Mouse (Mus musculus): ENCODE data around the gene Hist1h2af. TPM values are rescaled to one million over a fixed set of nuclear protein-coding genes. Genes with fewer than 3 reads are reported as not detected.
A peak's percentile ranks its signal among the peaks of the same experiment; 100 is the strongest.

Gene Hist1h2af
- polyA plus RNA-seq, 1 experiment from 2014 or later: 9.3 TPM

- peak overlapping the region; percentile 87 for H3K27ac ChIP-seq
- no peaks in the 10 kb centered on the region for H3K36me3 ChIP-seq
- peaks cover 34% of the 10 kb centered on the region for H3K4me1 ChIP-seq
- peak overlapping the region; percentile 70 for H3K4me2 ChIP-seq (replicated peaks)
- 4% methylated on average over 7 of the region's 7 CpGs for WGBS
- H3K27me3 ChIP-seq: no peaks in the 10 kb centered on the region
- no peaks in the 10 kb centered on the region for H3K9me3 ChIP-seq
- H3K9ac ChIP-seq: peak overlapping the region; percentile 79
- peak overlapping the region; percentile 52 for H3K4me3 ChIP-seq
- ATAC-seq (ENCODE audit: low FRiP score, low read depth): no peak
These were observed 42.7 kb downstream of the Hist1h2af start for GRCm38 (mm10) chr13:23576351-23576881.

GRCm38 (mm10) chr13:23576906-23577639 lies 43.4 kb downstream of the Hist1h2af start:
- peak overlapping the region; percentile 52 for H3K4me3 ChIP-seq

GRCm38 (mm10) chr13:23577835-23578234 lies 44.1 kb downstream of the Hist1h2af start:
- Histone ChIP-seq H3K9me3 (no peaks in the 10 kb centered on the region), H3K9ac (no peak overlapping the region), H3K4me2 (replicated peaks) (no peak overlapping the region), H3K4me1 (peaks cover 35% of the 10 kb centered on the region), H3K4me3 (no peak overlapping the region), H3K27ac (no peak overlapping the region), H3K27me3 (no peaks in the 10 kb centered on the region), H3K36me3 (no peaks in the 10 kb centered on the region)
- no peak for ATAC-seq (ENCODE audit: low FRiP score, low read depth)
- 88% methylated on average over 1 of the region's 1 CpGs for WGBS

More at GRCm38 (mm10) chr13:23576906-23577639, 43.4 kb downstream of the Hist1h2af start:
- Histone ChIP-seq H3K36me3 (no peaks in the 10 kb centered on the region), H3K27me3 (no peaks in the 10 kb centered on the region), H3K4me1 (peaks cover 35% of the 10 kb centered on the region), H3K4me2 (replicated peaks) (peak overlapping the region; percentile 70), H3K27ac (peak overlapping the region; percentile 87), H3K9ac (peak overlapping the region; percentile 79), H3K9me3 (no peaks in the 10 kb centered on the region)
- WGBS: 51% methylated on average over 6 of the region's 6 CpGs
- ATAC-seq (ENCODE audit: low FRiP score, low read depth): no peak

DNA sequence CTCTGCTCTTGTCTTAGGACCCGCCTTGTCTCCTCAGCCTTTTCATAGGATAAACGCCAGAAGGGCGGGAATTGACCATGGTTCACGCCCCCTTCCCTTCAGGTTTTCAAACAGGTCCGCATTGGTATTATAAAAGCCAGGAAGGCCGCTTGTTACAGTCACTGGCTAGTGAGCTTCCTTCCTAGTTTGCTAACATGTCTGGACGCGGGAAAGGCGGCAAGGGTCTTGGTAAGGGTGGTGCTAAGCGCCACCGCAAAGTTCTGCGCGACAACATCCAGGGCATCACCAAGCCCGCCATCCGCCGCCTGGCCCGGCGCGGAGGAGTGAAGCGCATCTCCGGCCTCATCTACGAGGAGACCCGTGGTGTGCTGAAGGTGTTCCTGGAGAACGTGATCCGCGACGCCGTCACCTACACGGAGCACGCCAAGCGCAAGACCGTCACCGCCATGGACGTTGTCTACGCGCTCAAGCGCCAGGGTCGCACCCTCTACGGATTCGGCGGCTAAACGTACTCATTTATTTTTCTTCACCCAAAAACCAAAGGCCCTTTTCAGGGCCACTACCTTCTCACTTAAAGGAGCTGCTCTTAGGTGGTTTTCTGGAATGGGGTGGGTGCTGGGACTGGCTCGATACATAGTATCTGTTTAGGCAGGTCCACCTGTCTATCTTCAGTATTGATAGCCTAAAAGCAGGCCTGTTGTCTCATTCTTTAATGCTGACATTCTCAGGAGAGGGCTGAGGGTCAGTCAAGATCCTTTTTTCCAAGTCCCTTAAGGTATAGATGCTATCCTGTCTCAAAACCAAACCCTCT lies 47.9 kb downstream of the Hist1h2af start, which contains the start of gene Hist1h4d:
TSS of gene Hist1h4d (plus strand) at position 191 of the 811 bp plus-strand sequence.
- Histone ChIP-seq H3K4me1 (peaks cover 42% of the 10 kb centered on the region), H3K27me3 (no peaks in the 10 kb centered on the region), H3K36me3 (no peaks in the 10 kb centered on the region), H3K4me3 (peak within 1 kb of the TSS; percentile 58), H3K9me3 (no peaks in the 10 kb centered on the region), H3K9ac (peak within 1 kb of the TSS; percentile 79), H3K4me2 (replicated peaks) (peak within 1 kb of the TSS; percentile 87), H3K27ac (peak within 1 kb of the TSS; percentile 92)
- peak; percentile 90 for ATAC-seq (ENCODE audit: low FRiP score, low read depth)
- under 1% methylated on average over 43 of the region's 43 CpGs for WGBS

DNA sequence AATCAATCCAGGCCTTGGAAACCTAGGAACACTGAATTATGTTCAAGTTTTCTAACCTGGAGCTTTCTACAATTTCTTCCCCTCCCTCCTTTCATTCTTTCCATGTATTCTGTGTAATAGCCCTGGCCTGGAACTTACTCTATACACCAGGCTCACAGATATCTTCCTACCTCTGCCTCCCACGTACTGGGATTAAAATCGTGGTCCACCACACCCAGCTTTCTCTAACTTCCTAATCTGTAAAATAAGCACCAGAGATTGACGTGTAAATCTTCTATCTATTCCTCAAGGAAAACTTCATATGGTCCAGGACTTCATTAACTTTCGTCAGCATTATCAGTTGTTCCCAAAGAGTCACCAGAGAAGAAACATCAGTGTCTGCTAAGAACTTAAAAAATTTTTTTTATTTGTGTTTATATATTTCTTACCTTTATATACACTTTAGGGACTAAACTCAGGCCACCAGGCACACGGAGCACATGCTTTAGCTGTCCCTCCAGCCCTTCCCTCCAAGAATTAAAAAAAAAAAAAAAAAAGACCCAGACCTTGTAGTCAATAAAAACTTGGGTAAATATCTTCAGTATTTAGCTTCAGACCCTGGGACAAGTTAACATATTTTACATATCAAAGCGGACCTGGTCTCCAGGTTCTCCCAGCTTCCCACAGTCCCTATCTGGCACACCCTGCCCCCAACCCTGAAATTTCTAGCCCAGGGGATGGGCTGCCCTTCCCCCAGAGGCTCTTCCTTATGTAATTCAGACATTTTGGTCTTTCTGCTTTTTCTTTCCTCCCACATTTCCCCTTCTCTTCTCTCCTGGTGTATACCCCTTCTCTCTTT lies 48.7 kb downstream of the Hist1h2af start:
- H3K27me3 ChIP-seq: no peaks in the 10 kb centered on the region
- peaks cover 37% of the 10 kb centered on the region for H3K4me1 ChIP-seq
- peak overlapping the region; percentile 92 for H3K27ac ChIP-seq
- H3K4me3 ChIP-seq: peak overlapping the region; percentile 58
- 11% methylated on average over 6 of the region's 6 CpGs for WGBS
- no peak for ATAC-seq (ENCODE audit: low FRiP score, low read depth)
- H3K9ac ChIP-seq: peak overlapping the region; percentile 79
- peak overlapping the region; percentile 87 for H3K4me2 ChIP-seq (replicated peaks)
- no peaks in the 10 kb centered on the region for H3K36me3 ChIP-seq
- H3K9me3 ChIP-seq: no peaks in the 10 kb centered on the region

GRCm38 (mm10) chr13:23583387-23584068 lies 49.8 kb downstream of the Hist1h2af start:
- H3K4me1 ChIP-seq: peaks cover 37% of the 10 kb centered on the region
- H3K36me3 ChIP-seq: no peaks in the 10 kb centered on the region
- H3K4me2 ChIP-seq (replicated peaks): peak overlapping the region; percentile 87
- H3K4me3 ChIP-seq: peak overlapping the region; percentile 19; the same call in 1 of the 2 replicates
- H3K9ac ChIP-seq: 0 out of 2 replicates have a peak overlapping the region, but pooled peaks have one; percentile 19
- no peaks in the 10 kb centered on the region for H3K27me3 ChIP-seq
- peak overlapping the region; percentile 92 for H3K27ac ChIP-seq
- ATAC-seq (ENCODE audit: low FRiP score, low read depth): no peak
- H3K9me3 ChIP-seq: no peaks in the 10 kb centered on the region

Small RNAs within 50 kb of the gene (microRNA-seq; reads per million reads assigned to microRNA genes)
- gene Gm44297 (not detected), gene Gm44359 (not detected), gene Gm44394 (not detected), gene n-TStga1 (1.0 reads per million)

Other genes with a start within 250 kb of the Hist1h2af start
- gene Zfp322a, start 164.7 kb upstream of the Hist1h2af start, polyA plus RNA-seq (2015; fragmentation: Nextera tagmentation; extraction: Ambion mirVana): 65.0 and 70.3 TPM in 2 replicates
- gene Abt1, start 110.0 kb upstream of the Hist1h2af start, polyA plus RNA-seq (2015; fragmentation: Nextera tagmentation; extraction: Ambion mirVana): 13.4 and 14.8 TPM in 2 replicates
- gene Btn1a1, start 68.0 kb upstream of the Hist1h2af start, polyA plus RNA-seq (2015; fragmentation: Nextera tagmentation; extraction: Ambion mirVana): 0.19 and 0.45 TPM in 2 replicates
- 1.4 and 1.5 TPM in 2 replicates for gene Btn2a2, start 45.0 kb upstream of the Hist1h2af start, polyA plus RNA-seq (2015; fragmentation: Nextera tagmentation; extraction: Ambion mirVana)
- gene Hist1h4h, start 2.9 kb upstream of the Hist1h2af start, polyA plus RNA-seq (2015; fragmentation: Nextera tagmentation; extraction: Ambion mirVana): 4.1 and 8.4 TPM in 2 replicates
- 9.8 and 10.9 TPM in 2 replicates for gene Hist1h3g, start 1.5 kb downstream of the Hist1h2af start, polyA plus RNA-seq (2015; fragmentation: Nextera tagmentation; extraction: Ambion mirVana)
- gene Hist1h2bh, start 9.5 kb downstream of the Hist1h2af start, polyA plus RNA-seq (2015; fragmentation: Nextera tagmentation; extraction: Ambion mirVana): 0.74 and 1.0 TPM in 2 replicates
- gene Hist1h3f, start 10.1 kb downstream of the Hist1h2af start, polyA plus RNA-seq (2015; fragmentation: Nextera tagmentation; extraction: Ambion mirVana): 1.5 and 1.7 TPM in 2 replicates
- gene Hist1h4f, start 17.7 kb downstream of the Hist1h2af start, polyA plus RNA-seq (2015; fragmentation: Nextera tagmentation; extraction: Ambion mirVana): 1.0 and 1.9 TPM in 2 replicates
- 0.46 and 0.51 TPM in 2 replicates for gene Hist1h1d, start 19.4 kb downstream of the Hist1h2af start, polyA plus RNA-seq (2015; fragmentation: Nextera tagmentation; extraction: Ambion mirVana)
- 8.2 and 8.9 TPM in 2 replicates for gene Hist1h3e, start 28.5 kb downstream of the Hist1h2af start, polyA plus RNA-seq (2015; fragmentation: Nextera tagmentation; extraction: Ambion mirVana)
- gene Hist1h2ae, start 37.3 kb downstream of the Hist1h2af start, polyA plus RNA-seq (2015; fragmentation: Nextera tagmentation; extraction: Ambion mirVana): 110 and 115 TPM in 2 replicates
- 11.2 and 14.4 TPM in 2 replicates for gene Hist1h2bg, start 37.5 kb downstream of the Hist1h2af start, polyA plus RNA-seq (2015; fragmentation: Nextera tagmentation; extraction: Ambion mirVana)
- gene Hist1h2bf, start 40.3 kb downstream of the Hist1h2af start, polyA plus RNA-seq (2015; fragmentation: Nextera tagmentation; extraction: Ambion mirVana): 9.1 and 16.5 TPM in 2 replicates
- gene Hist1h2ad, start 40.5 kb downstream of the Hist1h2af start, polyA plus RNA-seq (2015; fragmentation: Nextera tagmentation; extraction: Ambion mirVana): 1.0 and 3.0 TPM in 2 replicates
- 7.8 and 8.4 TPM in 2 replicates for gene Hist1h3d, start 41.9 kb downstream of the Hist1h2af start, polyA plus RNA-seq (2015; fragmentation: Nextera tagmentation; extraction: Ambion mirVana)
- 126 and 130 TPM in 2 replicates for gene Hist1h4d, start 47.7 kb downstream of the Hist1h2af start, polyA plus RNA-seq (2015; fragmentation: Nextera tagmentation; extraction: Ambion mirVana)
- 2.0 and 2.5 TPM in 2 replicates for gene Hist1h2be, start 87.2 kb downstream of the Hist1h2af start, polyA plus RNA-seq (2015; fragmentation: Nextera tagmentation; extraction: Ambion mirVana)
- 19.9 and 21.1 TPM in 2 replicates for gene Hist1h1e, start 88.7 kb downstream of the Hist1h2af start, polyA plus RNA-seq (2015; fragmentation: Nextera tagmentation; extraction: Ambion mirVana)
- 1.00 and 1.3 TPM in 2 replicates for gene Hist1h2ac, start 150.0 kb downstream of the Hist1h2af start, polyA plus RNA-seq (2015; fragmentation: Nextera tagmentation; extraction: Ambion mirVana)
- gene Hist1h2bc, start 150.3 kb downstream of the Hist1h2af start, polyA plus RNA-seq (2015; fragmentation: Nextera tagmentation; extraction: Ambion mirVana): 35.3 and 35.7 TPM in 2 replicates
- 0.36 and 0.43 TPM in 2 replicates for gene Hist1h1t, start 161.9 kb downstream of the Hist1h2af start, polyA plus RNA-seq (2015; fragmentation: Nextera tagmentation; extraction: Ambion mirVana)
- gene Hist1h4c, start 164.5 kb downstream of the Hist1h2af start, polyA plus RNA-seq (2015; fragmentation: Nextera tagmentation; extraction: Ambion mirVana): 9.0 and 10.3 TPM in 2 replicates
- gene Hfe, start 176.9 kb downstream of the Hist1h2af start, polyA plus RNA-seq (2015; fragmentation: Nextera tagmentation; extraction: Ambion mirVana): 5.2 and 5.5 TPM in 2 replicates
- 22.0 and 23.8 TPM in 2 replicates for gene Hist1h1c, start 204.9 kb downstream of the Hist1h2af start, polyA plus RNA-seq (2015; fragmentation: Nextera tagmentation; extraction: Ambion mirVana)
- gene Hist1h3c, start 211.7 kb downstream of the Hist1h2af start, polyA plus RNA-seq (2015; fragmentation: Nextera tagmentation; extraction: Ambion mirVana): 17.7 and 20.6 TPM in 2 replicates
- gene Hist1h2bb, start 212.8 kb downstream of the Hist1h2af start, polyA plus RNA-seq (2015; fragmentation: Nextera tagmentation; extraction: Ambion mirVana): 2.2 and 3.1 TPM in 2 replicates
- gene Hist1h2ab, start 217.2 kb downstream of the Hist1h2af start, polyA plus RNA-seq (2015; fragmentation: Nextera tagmentation; extraction: Ambion mirVana): 47.8 and 56.8 TPM in 2 replicates
- gene Hist1h3b, start 218.4 kb downstream of the Hist1h2af start, polyA plus RNA-seq (2015; fragmentation: Nextera tagmentation; extraction: Ambion mirVana): 14.7 and 16.3 TPM in 2 replicates
- 7.2 and 13.5 TPM in 2 replicates for gene Hist1h4b, start 223.1 kb downstream of the Hist1h2af start, polyA plus RNA-seq (2015; fragmentation: Nextera tagmentation; extraction: Ambion mirVana)
- 0.65 TPM in 1 of 2 replicates, not detected in the other for gene Hist1h4a, start 227.3 kb downstream of the Hist1h2af start, polyA plus RNA-seq (2015; fragmentation: Nextera tagmentation; extraction: Ambion mirVana)
- 11.8 and 14.9 TPM in 2 replicates for gene Hist1h3a, start 228.5 kb downstream of the Hist1h2af start, polyA plus RNA-seq (2015; fragmentation: Nextera tagmentation; extraction: Ambion mirVana)
- 4.3 and 6.0 TPM in 2 replicates for gene Hist1h1a, start 229.8 kb downstream of the Hist1h2af start, polyA plus RNA-seq (2015; fragmentation: Nextera tagmentation; extraction: Ambion mirVana)
- not detected in 2 replicates for gene Trim38, start 236.0 kb downstream of the Hist1h2af start, polyA plus RNA-seq (2015; fragmentation: Nextera tagmentation; extraction: Ambion mirVana)

Data from limb, embryonic 13.5 days (tissue).